9 mouse cellular contexts compared by ENCODE assay signal in the genomic region with DNA sequence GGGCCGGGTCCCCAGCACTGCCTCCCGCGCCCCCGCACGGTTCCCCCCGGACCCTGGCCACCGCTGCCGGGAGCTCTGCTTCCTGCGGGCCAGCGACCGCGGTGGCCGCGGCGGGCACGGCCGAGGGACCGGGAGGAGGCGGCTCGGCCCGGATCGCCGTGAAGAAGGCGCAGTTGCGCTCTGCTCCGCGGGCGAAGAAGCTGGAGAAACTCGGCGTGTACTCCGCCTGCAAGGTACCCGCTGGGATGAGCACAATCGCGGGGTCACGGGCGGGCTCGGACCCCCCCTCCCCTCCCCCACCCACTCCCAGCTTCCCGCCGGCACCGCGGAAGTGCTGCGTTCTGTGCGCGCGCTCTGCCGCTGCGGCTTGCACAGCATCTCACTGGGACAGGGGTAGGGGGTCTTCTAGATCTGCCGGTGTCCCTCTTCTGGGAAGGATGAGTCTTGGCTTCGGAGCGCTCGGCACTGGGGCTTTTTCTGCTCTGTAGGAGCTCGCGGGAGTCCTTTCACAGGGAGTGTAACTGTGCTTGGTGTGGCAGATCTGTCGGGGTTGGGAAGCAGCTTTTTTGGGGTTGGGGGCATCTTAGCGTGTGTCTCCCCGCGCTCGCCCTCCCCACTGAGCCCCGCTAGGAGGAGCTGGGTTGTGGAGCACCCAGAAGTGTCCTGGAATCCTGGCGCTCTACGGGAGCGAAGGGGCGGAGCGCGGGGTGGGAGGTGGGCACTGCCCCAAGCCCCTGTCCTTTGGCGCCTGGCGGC. TPM values are rescaled to one million over a fixed set of nuclear protein-coding genes. Genes with fewer than 3 reads are reported as not detected.
DNase-seq lines count a peak whose midpoint lies in the region; ATAC-seq and TF ChIP-seq lines count a peak whose summit lies in the region.
"Had no signal": no experiment of that assay in that cellular context is flagged by ENCODE, and none has a peak within 500 bp of the region (broad histone marks: within the 10 kb centered on the region; RNA-seq: fewer than 3 reads in every experiment).

No protein-coding gene starts in this region.

- H3K4me2 ChIP-seq in forebrain, embryonic 11.5 days (ENCODE audit: low read depth, low read length, severe bottlenecking), result peak overlapping the region; percentile 90

- H3K9me3 ChIP-seq in G1E (replicated peaks), result no peaks in the 10 kb centered on the region
- H3K9me3 ChIP-seq in forebrain, embryonic 11.5 days (ENCODE audit: control insufficient read depth, low read length), result no peaks in the 10 kb centered on the region

- H3K4me1 ChIP-seq in G1E (ENCODE audit: insufficient read depth, low read depth, low read length), result peaks cover 48% of the 10 kb centered on the region
- peaks cover 3% of the 10 kb centered on the region for H3K4me1 ChIP-seq in forebrain, embryonic 11.5 days (replicated peaks; ENCODE audit: control insufficient read depth, insufficient read depth, low read length)

- peak; percentile 31 for DNase-seq in G1E (ENCODE audit: low spot score)
- peak; percentile 31 for DNase-seq in c-Kit-negative CD71-positive TER-119-positive erythroid progenitor cells, embryonic 14.5 days (ENCODE audit: low read depth, low spot score)
- DNase-seq in forebrain, embryonic 11.5 days (ENCODE audit: low spot score), result peak; percentile 84
- peak; percentile 26 to 34 for DNase-seq in layer of hippocampus, postnatal 25 days (ENCODE audit: extremely low spot score in 1 of 2, low spot score in 1 of 2)
- DNase-seq in lung, postnatal 4 days, result peak; percentile 67 to 70
- peak; percentile 39 for DNase-seq in right cerebral cortex, postnatal 14 days
- peak; percentile 46 for DNase-seq in urinary bladder, postnatal 14 days (ENCODE audit: low spot score)

- H3K9ac ChIP-seq in forebrain, embryonic 11.5 days (ENCODE audit: low read length), result peak overlapping the region; percentile 95

- no peak for ATAC-seq in G1E (ENCODE audit: extremely low read depth, insufficient number of reproducible peaks, low FRiP score, poor library complexity, severe bottlenecking)
- ATAC-seq in forebrain, embryonic 11.5 days (replicated peaks; ENCODE audit: low FRiP score), result peak; percentile 70
- ATAC-seq in hematopoietic stem cell, adult 5-6 weeks (replicated peaks in 1 of 2; ENCODE audit: insufficient read depth in 1 of 2, low FRiP score in 2 of 2, low TSS enrichment in 1 of 2, low read depth in 1 of 2, poor library complexity in 2 of 2, severe bottlenecking in 2 of 2), result peak; percentile 3 to 4; a peak in 2 of 4 replicates

- H3K27me3 ChIP-seq in G1E (ENCODE audit: insufficient read depth, low read length), result no peaks in the 10 kb centered on the region
- H3K27me3 ChIP-seq in forebrain, embryonic 11.5 days (ENCODE audit: control insufficient read depth, insufficient read depth, low read length), result no peaks in the 10 kb centered on the region

- 0% methylated on average over 45 of the region's 67 CpGs for WGBS in forebrain, embryonic 11.5 days

- peak overlapping the region; percentile 94 for H3K4me3 ChIP-seq in G1E (ENCODE audit: low read depth, low read length)
- H3K4me3 ChIP-seq in forebrain, embryonic 11.5 days (ENCODE audit: low read depth, low read length), result peak overlapping the region; percentile 88

- TF ChIP-seq CTCF in G1E (IDR thresholded peaks at IDR 0.05; ENCODE audit: low read depth, low read length), result no peak

- peak overlapping the region; percentile 92 for H3K27ac ChIP-seq in forebrain, embryonic 11.5 days (ENCODE audit: low read depth, low read length)

- peaks cover 4% of the 10 kb centered on the region for H3K36me3 ChIP-seq in G1E (replicated peaks)
- H3K36me3 ChIP-seq in forebrain, embryonic 11.5 days (ENCODE audit: control insufficient read depth, insufficient read depth, low read length), result no peaks in the 10 kb centered on the region

RNA-seq across cellular contexts. Expression of gene Kat2b, which starts 0.9 kb away (rescaled TPM):
- total RNA-seq in G1E (2014; fragmentation: Nextera tagmentation), result 27.1 and 27.7 TPM in 2 replicates
- total RNA-seq in G1E (2017), result 34.7 and 52.2 TPM in 2 replicates
- polyA plus RNA-seq in G1E (2012), result 2.1 and 2.4 TPM in 2 replicates
- polyA plus RNA-seq in forebrain, embryonic 11.5 days (2014; fragmentation: Nextera tagmentation; extraction: Ambion mirVana), result 5.9 and 6.1 TPM in 2 replicates
- total RNA-seq in hematopoietic stem cell, adult 5-6 weeks (2017), result 48.7 and 97.4 TPM in 2 replicates
- 10 to 100 TPM; 14.8 to 16.9 TPM for total RNA-seq in layer of hippocampus, postnatal 25 days (2021)

RNA-seq across cellular contexts. Expression of gene Pp2d1, which starts 28.3 kb away (rescaled TPM):
- not detected in 2 replicates for total RNA-seq in G1E (2014; fragmentation: Nextera tagmentation)
- 0.06 and 0.11 TPM in 2 replicates for total RNA-seq in G1E (2017)
- not detected in 2 replicates for polyA plus RNA-seq in G1E (2012)
- 0.47 and 0.49 TPM in 2 replicates for polyA plus RNA-seq in forebrain, embryonic 11.5 days (2014; fragmentation: Nextera tagmentation; extraction: Ambion mirVana)
- total RNA-seq in hematopoietic stem cell, adult 5-6 weeks (2017), result 0.31 TPM in 1 of 2 replicates, not detected in the other
- not detected for total RNA-seq in layer of hippocampus, postnatal 25 days (2021)
- polyA plus RNA-seq: gonadal fat pad, adult 2 months had no signal

Comparison
In these comparisons a context has a peak if more than half of its experiments do, and no peak if none do; other contexts are left out.
1. DNase-seq: peak in every context shown above with its lines; median percentile 84 in forebrain, embryonic 11.5 days; 68 in lung, postnatal 4 days; 46 in urinary bladder, postnatal 14 days; 39 in right cerebral cortex, postnatal 14 days; 31 in G1E; 31 in c-Kit-negative CD71-positive TER-119-positive erythroid progenitor cells, embryonic 14.5 days; 30 in layer of hippocampus, postnatal 25 days.